Mouse (Mus musculus): ENCODE data around the gene Tmem232. TPM values are rescaled to one million over a fixed set of nuclear protein-coding genes. Genes with fewer than 3 reads are reported as not detected.

The Tmem232 gene
- total and polyA plus RNA-seq, 3 experiments = 0.16 TPM; not detected in 2

DNA sequence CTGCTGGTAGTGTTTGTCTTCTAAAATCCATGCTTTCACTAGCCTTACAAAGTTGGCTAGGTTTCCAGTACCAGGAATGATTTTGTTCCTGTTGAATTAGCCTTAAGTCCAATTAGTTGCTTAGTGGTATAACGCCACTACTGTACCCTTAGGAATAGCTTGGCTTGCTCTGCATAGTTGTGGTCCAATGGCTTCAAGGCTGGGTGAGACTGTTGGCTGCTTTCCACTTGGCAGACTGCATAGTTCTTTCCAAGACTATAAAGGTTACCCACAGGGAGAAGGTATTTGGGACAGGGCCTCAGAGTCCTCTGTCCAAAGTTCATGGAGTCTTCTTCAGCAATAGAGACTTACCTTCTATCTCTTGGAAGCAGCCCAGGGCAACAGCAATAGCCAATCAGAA lies 139.7 kb downstream of the Tmem232 start:
- Histone ChIP-seq H3K79me2 (replicated peaks; ENCODE audit: control insufficient read depth, extremely low read depth, insufficient read depth, poor library complexity, severe bottlenecking) (no peaks in the 10 kb centered on the region), H3K27me3 (replicated peaks) (no peaks in the 10 kb centered on the region), H3K4me1 (ENCODE audit: control insufficient read depth in 1 of 2, insufficient read depth in 2 of 2) (no peaks in the 10 kb centered on the region), H3K4me2 (ENCODE audit: insufficient read depth, low read depth, poor library complexity, severe bottlenecking) (no peak overlapping the region), H3K36me3 (replicated peaks in 1 of 2; ENCODE audit: control insufficient read depth in 1 of 2, insufficient read depth in 1 of 2, low read length in 1 of 2) (no peaks in the 10 kb centered on the region), H3K9me3 (replicated peaks; ENCODE audit: low read length) (no peaks in the 10 kb centered on the region), H3K4me3 (replicated peaks in 1 of 3; ENCODE audit: low read depth in 2 of 3, low read length in 2 of 3, poor library complexity in 1 of 3) (no peak overlapping the region), H3K9ac (ENCODE audit: insufficient read depth, low read depth) (no peak overlapping the region), H3K27ac (ENCODE audit: insufficient read depth, low read depth) (no peak overlapping the region)
- DNase-seq (ENCODE audit: extremely low read depth) = no peak
- in situ Hi-C loops (cut with MboI; ENCODE audit: low pct_ligation_motif_present, low pct_unique_long_range_greater_than_20kb, low sequenced_read_pairs) = no loop called here
- dilution Hi-C loops (cut with MboI; ENCODE audit: extremely low pct_ligation_motif_present, extremely low pct_unique_long_range_greater_than_20kb, low sequenced_read_pairs) = no loop called here
- TF ChIP-seq MAZ (IDR thresholded peaks at IDR 0.05; ENCODE audit: low read depth, low read length) (no peak), ZC3H11A (IDR thresholded peaks at IDR 0.05; ENCODE audit: low read depth, low read length) (no peak), POLR2A (IDR thresholded peaks at IDR 0.05; ENCODE audit: low read depth, low read length) (no peak), CHD2 (IDR thresholded peaks at IDR 0.05; ENCODE audit: low read length) (no peak), SMC3 (IDR thresholded peaks at IDR 0.05; ENCODE audit: low read depth, low read length) (no peak), NRF1 (IDR thresholded peaks at IDR 0.05; ENCODE audit: low read depth, low read length) (no peak), MAX (IDR thresholded peaks at IDR 0.05; ENCODE audit: low read length) (no peak), ZNF384 (IDR thresholded peaks at IDR 0.05; ENCODE audit: low read depth, low read length) (no peak), E2F4 (IDR thresholded peaks at IDR 0.05; ENCODE audit: insufficient replicate concordance, low read depth, low read length) (no peak), MXI1 (IDR thresholded peaks at IDR 0.05; ENCODE audit: low read depth, low read length) (no peak), TBP (conservative IDR thresholded peaks at IDR 0.05; ENCODE audit: low read depth, low read length) (no peak)

DNA sequence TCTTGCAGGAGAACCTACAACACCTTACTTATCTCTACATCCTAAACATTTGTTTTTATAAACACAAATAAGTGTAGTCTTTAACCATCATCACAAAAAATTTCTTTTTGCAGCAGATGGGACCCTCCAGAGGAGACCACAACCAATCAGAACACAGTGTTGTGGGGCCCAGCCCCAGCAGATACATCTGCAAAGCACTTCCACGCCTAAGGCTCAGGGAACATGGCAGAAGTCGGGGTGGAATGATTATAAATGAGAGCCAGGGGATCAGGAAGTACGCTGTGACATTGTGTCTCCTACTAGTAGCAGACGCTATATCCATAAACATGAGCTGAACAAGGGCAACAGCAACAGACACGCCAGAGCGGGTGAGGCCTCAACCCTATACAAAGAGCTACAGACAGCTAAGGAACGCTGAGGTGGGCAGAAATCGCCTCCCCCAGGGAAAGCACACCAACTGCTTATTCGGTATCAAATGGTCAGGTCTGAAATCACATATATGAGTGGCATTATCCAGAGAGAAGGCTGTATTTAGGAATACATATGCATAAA lies 156.1 kb downstream of the Tmem232 start:
- H3K36me3 ChIP-seq (replicated peaks in 1 of 2; ENCODE audit: control insufficient read depth in 1 of 2, insufficient read depth in 1 of 2, low read length in 1 of 2) = no peaks in the 10 kb centered on the region
- no peaks in the 10 kb centered on the region for H3K9me3 ChIP-seq (replicated peaks; ENCODE audit: low read length)
- in situ Hi-C loops (cut with MboI; ENCODE audit: low pct_ligation_motif_present, low pct_unique_long_range_greater_than_20kb, low sequenced_read_pairs) (no loop called here), dilution Hi-C loops (cut with MboI; ENCODE audit: extremely low pct_ligation_motif_present, extremely low pct_unique_long_range_greater_than_20kb, low sequenced_read_pairs) (no loop called here)
- H3K4me2 ChIP-seq (ENCODE audit: insufficient read depth, low read depth, poor library complexity, severe bottlenecking) = no peak overlapping the region
- no peak overlapping the region for H3K9ac ChIP-seq (ENCODE audit: insufficient read depth, low read depth)
- no peaks in the 10 kb centered on the region for H3K27me3 ChIP-seq (replicated peaks)
- H3K4me1 ChIP-seq (ENCODE audit: control insufficient read depth in 1 of 2, insufficient read depth in 2 of 2) = no peaks in the 10 kb centered on the region
- no peaks in the 10 kb centered on the region for H3K79me2 ChIP-seq (replicated peaks; ENCODE audit: control insufficient read depth, extremely low read depth, insufficient read depth, poor library complexity, severe bottlenecking)
- DNase-seq (ENCODE audit: extremely low read depth) = no peak
- no peak overlapping the region for H3K27ac ChIP-seq (ENCODE audit: insufficient read depth, low read depth)
- H3K4me3 ChIP-seq (replicated peaks in 1 of 3; ENCODE audit: low read depth in 2 of 3, low read length in 2 of 3, poor library complexity in 1 of 3) = no peak overlapping the region
- TF ChIP-seq ZMIZ1 (IDR thresholded peaks at IDR 0.05; ENCODE audit: low read depth, low read length) (no peak), JUN (IDR thresholded peaks at IDR 0.05; ENCODE audit: insufficient read depth, low read depth, low read length) (no peak), PAX5 (IDR thresholded peaks at IDR 0.05; ENCODE audit: low read length) (no peak), E2F4 (IDR thresholded peaks at IDR 0.05; ENCODE audit: insufficient replicate concordance, low read depth, low read length) (no peak), USF1 (IDR thresholded peaks at IDR 0.05; ENCODE audit: low read depth, low read length) (no peak), ELF1 (IDR thresholded peaks at IDR 0.05; ENCODE audit: low read depth, low read length) (no peak), USF2 (conservative IDR thresholded peaks at IDR 0.05; ENCODE audit: low read depth, low read length) (no peak), MAX (IDR thresholded peaks at IDR 0.05; ENCODE audit: low read length) (no peak), SIN3A (IDR thresholded peaks at IDR 0.05; ENCODE audit: low read length) (no peak)

Measured in CH12.LX (cell line).